Mouse (Mus musculus) heart, embryonic 14.5 days (tissue): ENCODE results near the gene Ptpra. TPM values are rescaled to one million over a fixed set of nuclear protein-coding genes. Genes with fewer than 3 reads are reported as not detected.

Source experiments
- ATAC-seq: fragments of 200-750 bp; cut with Nextera tagmentation; 2 replicates; pipeline ENCODE4 v1.8.0; 2017; ENCODE audit warnings: low read depth, moderate TSS enrichment; ENCODE audit not compliant: insufficient number of reproducible peaks, insufficient read depth, low FRiP score
- H3K27ac ChIP-seq, 2 experiments: fragments of 200-500 bp in 1 of 2; fragments of 300-500 bp in 1 of 2; sonication (generic) in 1 of 2; replicated peaks in 1 of 2; 2 replicates each; pipeline ENCODE4 v1.5.1; 2012 to 2014; ENCODE audit warnings: low read depth in 2 of 2, low read length in 2 of 2, control low read depth in 1 of 2, mild to moderate bottlenecking in 1 of 2, mixed read lengths in 1 of 2; ENCODE audit not compliant: control insufficient read depth in 1 of 2, insufficient read depth in 1 of 2
- H3K27me3 ChIP-seq: fragments of 300-500 bp; sonication (generic); 2 replicates; pipeline ENCODE4 v1.6.1; 2014; ENCODE audit warnings: mild to moderate bottlenecking, low read length, control low read depth; ENCODE audit not compliant: control insufficient read depth, insufficient read depth
- H3K36me3 ChIP-seq: fragments of 300-500 bp; sonication (generic); 2 replicates; pipeline ENCODE4 v1.6.1; 2014; ENCODE audit warnings: mild to moderate bottlenecking, control low read depth, low read length, mixed read lengths; ENCODE audit not compliant: control insufficient read depth, insufficient read depth
- H3K4me1 ChIP-seq, 2 experiments: fragments of 200-500 bp in 1 of 2; fragments of 300-500 bp in 1 of 2; sonication (generic) in 1 of 2; 2 replicates each; pipeline ENCODE4 v1.6.1; 2012 to 2014; ENCODE audit warnings: low read length in 2 of 2, control low read depth in 1 of 2, mixed read lengths in 1 of 2; ENCODE audit not compliant: control insufficient read depth in 2 of 2, insufficient read depth in 2 of 2
- H3K4me2 ChIP-seq: fragments of 300-500 bp; sonication (generic); 2 replicates; pipeline ENCODE4 v1.6.1; 2014; ENCODE audit warnings: mild to moderate bottlenecking, low read length
- H3K4me3 ChIP-seq, 2 experiments: fragments of 200-500 bp in 1 of 2; fragments of 300-500 bp in 1 of 2; sonication (generic) in 1 of 2; 2 replicates each; pipeline ENCODE4 v1.5.1; 2012 to 2014; ENCODE audit warnings: low read length in 2 of 2, mild to moderate bottlenecking in 2 of 2, control low read depth in 1 of 2, low read depth in 1 of 2, moderate library complexity in 1 of 2; ENCODE audit not compliant: control insufficient read depth in 1 of 2, insufficient read depth in 1 of 2
- H3K9ac ChIP-seq: fragments of 300-500 bp; sonication (generic); 2 replicates; pipeline ENCODE4 v1.6.1; 2014; ENCODE audit warnings: mild to moderate bottlenecking, low read length
- H3K9me3 ChIP-seq: fragments of 300-500 bp; sonication (generic); 2 replicates; pipeline ENCODE4 v1.6.1; 2016; ENCODE audit warnings: low read length, control low read depth; ENCODE audit not compliant: control insufficient read depth
- WGBS: fragments of 180-500 bp; shearing (Covaris S2); extraction: QIAGEN DNeasy Blood & Tissue Kit; methylation state at CpG from one replicate; pipeline ENCODE4 v1.1.7; 2014; 5-methylcytosine and 5-hydroxymethylcytosine counted together
- polyA plus RNA-seq: library from polyadenylated mRNA; unstranded; fragments of >200 nt; fragmentation: Nextera tagmentation; extraction: Ambion mirVana; gene quantifications from 2 replicates; pipeline ENCODE4 v1.2.1, GENCODE M21; 2014

Ptpra gene
- polyA plus RNA-seq, 1 experiment from 2014 or later = 88.5 TPM

- Histone ChIP-seq H3K27ac (no peak overlapping the region), H3K9ac (no peak overlapping the region), H3K9me3 (no peaks in the 10 kb centered on the region), H3K4me3 (no peak overlapping the region), H3K36me3 (peaks cover 13% of the 10 kb centered on the region), H3K4me1 (peaks cover 0 to 3% of the 10 kb centered on the region in 2 experiments; a peak in 1 of 4 replicates), H3K27me3 (no peaks in the 10 kb centered on the region), H3K4me2 (no peak overlapping the region)
- no peak for ATAC-seq
- 68% methylated on average over 3 of the region's 3 CpGs for WGBS
These were observed 19.6 kb upstream of the Ptpra start for GRCm38 (mm10) chr2:130430484-130430883.

GRCm38 (mm10) chr2:130432157-130432556, 17.9 kb upstream of the Ptpra start:
- Histone ChIP-seq H3K36me3 (peaks cover 13% of the 10 kb centered on the region), H3K27me3 (no peaks in the 10 kb centered on the region), H3K4me2 (no peak overlapping the region), H3K27ac (no peak overlapping the region), H3K4me3 (no peak overlapping the region), H3K9ac (no peak overlapping the region), H3K4me1 (peaks cover 0 to 3% of the 10 kb centered on the region in 2 experiments; a peak in 1 of 4 replicates), H3K9me3 (no peaks in the 10 kb centered on the region)
- WGBS = 62% methylated on average over 3 of the region's 3 CpGs
- ATAC-seq = no peak

- WGBS = 21% methylated on average over 4 of the region's 4 CpGs
These were observed 16.9 kb upstream of the Ptpra start for GRCm38 (mm10) chr2:130433152-130433551.

GRCm38 (mm10) chr2:130436769-130437168, 13.3 kb upstream of the Ptpra start:
- WGBS = 94% methylated on average over 1 of the region's 1 CpGs
- Histone ChIP-seq H3K36me3 (peaks cover 52% of the 10 kb centered on the region), H3K4me3 (no peak overlapping the region), H3K27ac (no peak overlapping the region), H3K4me2 (no peak overlapping the region), H3K4me1 (no peaks in the 10 kb centered on the region), H3K27me3 (no peaks in the 10 kb centered on the region), H3K9me3 (no peaks in the 10 kb centered on the region), H3K9ac (no peak overlapping the region)
- ATAC-seq = no peak

More at GRCm38 (mm10) chr2:130433152-130433551, 16.9 kb upstream of the Ptpra start:
- Histone ChIP-seq H3K27me3 (no peaks in the 10 kb centered on the region), H3K4me3 (no peak overlapping the region), H3K4me1 (peaks cover 0 to 3% of the 10 kb centered on the region in 2 experiments; a peak in 1 of 4 replicates), H3K36me3 (peaks cover 18% of the 10 kb centered on the region), H3K9ac (no peak overlapping the region), H3K27ac (no peak overlapping the region), H3K9me3 (no peaks in the 10 kb centered on the region), H3K4me2 (no peak overlapping the region)
- no peak for ATAC-seq

GRCm38 (mm10) chr2:130438861-130439260, 11.2 kb upstream of the Ptpra start:
- Histone ChIP-seq H3K9me3 (no peaks in the 10 kb centered on the region), H3K9ac (no peak overlapping the region), H3K27ac (no peak overlapping the region), H3K36me3 (peaks cover 66% of the 10 kb centered on the region), H3K27me3 (no peaks in the 10 kb centered on the region), H3K4me2 (no peak overlapping the region), H3K4me1 (no peaks in the 10 kb centered on the region), H3K4me3 (no peak overlapping the region)
- no peak for ATAC-seq
- WGBS = 88% methylated on average over 3 of the region's 3 CpGs

- 89% methylated on average over 4 of the region's 4 CpGs for WGBS
- H3K36me3 ChIP-seq = peaks cover 74% of the 10 kb centered on the region
These were observed 10.1 kb upstream of the Ptpra start for GRCm38 (mm10) chr2:130439840-130440480.

GRCm38 (mm10) chr2:130442162-130442561, 7.9 kb upstream of the Ptpra start:
- H3K36me3 ChIP-seq = peaks cover 78% of the 10 kb centered on the region

More at GRCm38 (mm10) chr2:130439840-130440480, 10.1 kb upstream of the Ptpra start:
- ATAC-seq = no peak
- H3K27ac ChIP-seq = no peak overlapping the region
- H3K9ac ChIP-seq = no peak overlapping the region
- H3K4me2 ChIP-seq = no peak overlapping the region
- no peak overlapping the region for H3K4me3 ChIP-seq
- no peaks in the 10 kb centered on the region for H3K9me3 ChIP-seq
- no peaks in the 10 kb centered on the region for H3K27me3 ChIP-seq
- H3K4me1 ChIP-seq = no peaks in the 10 kb centered on the region

GRCm38 (mm10) chr2:130448449-130448848, 1.6 kb upstream of the Ptpra start:
- Histone ChIP-seq H3K27me3 (0 out of 2 replicates have a peak, but pooled peaks cover 11% of the 10 kb centered on the region), H3K9me3 (no peaks in the 10 kb centered on the region), H3K36me3 (peaks cover 15% of the 10 kb centered on the region), H3K4me3 (no peak overlapping the region), H3K9ac (no peak overlapping the region), H3K4me1 (peaks cover 10 to 26% of the 10 kb centered on the region in 2 experiments), H3K27ac (no peak overlapping the region), H3K4me2 (no peak overlapping the region)
- ATAC-seq = no peak

More at GRCm38 (mm10) chr2:130442162-130442561, 7.9 kb upstream of the Ptpra start:
- Histone ChIP-seq H3K27me3 (no peaks in the 10 kb centered on the region), H3K9ac (no peak overlapping the region), H3K9me3 (no peaks in the 10 kb centered on the region), H3K27ac (no peak overlapping the region), H3K4me1 (no peaks in the 10 kb centered on the region), H3K4me2 (no peak overlapping the region), H3K4me3 (no peak overlapping the region)
- ATAC-seq = no peak
- WGBS = 80% methylated on average over 10 of the region's 10 CpGs
